In the genomic region with DNA sequence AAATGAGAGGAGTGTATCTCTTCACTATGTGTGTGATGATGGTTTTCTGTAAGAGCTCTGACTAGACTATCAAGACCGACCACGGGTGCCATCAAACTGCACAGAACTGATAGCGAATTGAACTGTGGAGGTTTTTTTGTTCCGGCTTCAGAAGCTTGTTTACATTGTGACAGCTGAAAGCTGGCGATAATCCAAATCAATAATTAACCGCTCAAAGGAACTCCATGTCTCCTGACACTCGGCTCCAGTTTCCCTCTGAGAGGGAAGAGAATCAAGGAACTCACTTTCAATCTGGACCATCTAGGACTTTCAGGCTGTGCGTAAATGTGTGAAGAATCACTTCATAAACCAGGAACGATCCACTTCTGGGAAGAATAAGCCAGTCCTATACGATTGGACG, we compare ENCODE assay signal across 14 mouse cellular contexts.
DNase-seq lines count a peak whose midpoint lies in the region; ATAC-seq and TF ChIP-seq lines count a peak whose summit lies in the region.
"Had no signal": no experiment of that assay in that cellular context is flagged by ENCODE, and none has a peak within 500 bp of the region (broad histone marks: within the 10 kb centered on the region; RNA-seq: fewer than 3 reads in every experiment).

No protein-coding gene starts in this region.

- H3K4me1 ChIP-seq in hindbrain, postnatal 0 days (ENCODE audit: insufficient read depth, low read length): no peaks in the 10 kb centered on the region
- no peaks in the 10 kb centered on the region for H3K4me1 ChIP-seq in hindbrain, embryonic 10.5 days (replicated peaks)
- H3K4me1 ChIP-seq in midbrain, embryonic 13.5 days (replicated peaks): peaks cover 4% of the 10 kb centered on the region; the same call in 1 of the 2 replicates
- H3K4me1 ChIP-seq in midbrain, embryonic 16.5 days (ENCODE audit: control insufficient read depth, insufficient read depth, low read length): no peaks in the 10 kb centered on the region
- H3K4me1 ChIP-seq in forebrain, embryonic 15.5 days: 0 out of 2 replicates have a peak, but pooled peaks cover 6% of the 10 kb centered on the region
- H3K4me1 ChIP-seq in liver, postnatal 0 days (ENCODE audit: insufficient read depth): no peaks in the 10 kb centered on the region
- H3K4me1 ChIP-seq: heart, embryonic 13.5 days; midbrain, embryonic 12.5 days had no signal

- H3K27me3 ChIP-seq in hindbrain, postnatal 0 days (ENCODE audit: insufficient read depth, low read length): no peaks in the 10 kb centered on the region
- no peaks in the 10 kb centered on the region for H3K27me3 ChIP-seq in hindbrain, embryonic 10.5 days (ENCODE audit: insufficient read depth, poor library complexity, severe bottlenecking)
- no peaks in the 10 kb centered on the region for H3K27me3 ChIP-seq in midbrain, embryonic 13.5 days
- no peaks in the 10 kb centered on the region for H3K27me3 ChIP-seq in midbrain, embryonic 16.5 days (ENCODE audit: control insufficient read depth, insufficient read depth, low read depth, low read length)
- no peaks in the 10 kb centered on the region for H3K27me3 ChIP-seq in forebrain, embryonic 15.5 days
- no peaks in the 10 kb centered on the region for H3K27me3 ChIP-seq in liver, postnatal 0 days (ENCODE audit: insufficient read depth, low read length)
- H3K27me3 ChIP-seq: heart, embryonic 13.5 days; midbrain, embryonic 12.5 days had no signal

- H3K27ac ChIP-seq in hindbrain, postnatal 0 days: no peak overlapping the region
- H3K27ac ChIP-seq in hindbrain, embryonic 10.5 days: no peak overlapping the region
- H3K27ac ChIP-seq in midbrain, embryonic 13.5 days: no peak overlapping the region
- no peak overlapping the region for H3K27ac ChIP-seq in midbrain, embryonic 16.5 days (ENCODE audit: low read length)
- no peak overlapping the region for H3K27ac ChIP-seq in forebrain, embryonic 15.5 days (replicated peaks)
- no peak overlapping the region for H3K27ac ChIP-seq in liver, postnatal 0 days (ENCODE audit: low read depth)
- H3K27ac ChIP-seq: heart, embryonic 13.5 days; midbrain, embryonic 12.5 days had no signal

- H3K9ac ChIP-seq in hindbrain, postnatal 0 days (replicated peaks; ENCODE audit: low read length): no peak overlapping the region
- H3K9ac ChIP-seq in midbrain, embryonic 13.5 days (replicated peaks): no peak overlapping the region
- H3K9ac ChIP-seq in midbrain, embryonic 16.5 days (ENCODE audit: low read depth, low read length): no peak overlapping the region
- no peak overlapping the region for H3K9ac ChIP-seq in forebrain, embryonic 15.5 days (replicated peaks)
- no peak overlapping the region for H3K9ac ChIP-seq in liver, postnatal 0 days (replicated peaks)
- H3K9ac ChIP-seq: heart, embryonic 13.5 days; midbrain, embryonic 12.5 days had no signal

- H3K36me3 ChIP-seq in hindbrain, postnatal 0 days (ENCODE audit: insufficient read depth, low read length): no peaks in the 10 kb centered on the region
- H3K36me3 ChIP-seq in hindbrain, embryonic 10.5 days: no peaks in the 10 kb centered on the region
- H3K36me3 ChIP-seq in midbrain, embryonic 13.5 days: no peaks in the 10 kb centered on the region
- no peaks in the 10 kb centered on the region for H3K36me3 ChIP-seq in midbrain, embryonic 16.5 days (ENCODE audit: control insufficient read depth, insufficient read depth, low read length)
- H3K36me3 ChIP-seq in forebrain, embryonic 15.5 days: no peaks in the 10 kb centered on the region
- no peaks in the 10 kb centered on the region for H3K36me3 ChIP-seq in liver, postnatal 0 days (replicated peaks; ENCODE audit: insufficient read depth, low read length)
- H3K36me3 ChIP-seq: heart, embryonic 13.5 days; midbrain, embryonic 12.5 days had no signal

- intact Hi-C loops in heart, postnatal 14 days (cut with DNase I): no loop called here

- DNase-seq in hindbrain, postnatal 0 days (ENCODE audit: low spot score): peak; percentile 70
- no peak for DNase-seq in hindbrain, embryonic 10.5 days (ENCODE audit: low spot score)
- no peak for DNase-seq in liver, postnatal 0 days
- DNase-seq in adrenal gland, postnatal 36 days: no peak
- DNase-seq in heart, postnatal 14 days: no peak
- DNase-seq: adrenal gland, postnatal 10 days; kidney, postnatal 10 days; thymus, postnatal 25 days had no signal

- H3K9me3 ChIP-seq in hindbrain, postnatal 0 days (ENCODE audit: low read length): no peaks in the 10 kb centered on the region
- no peaks in the 10 kb centered on the region for H3K9me3 ChIP-seq in hindbrain, embryonic 10.5 days
- H3K9me3 ChIP-seq in midbrain, embryonic 13.5 days: no peaks in the 10 kb centered on the region
- H3K9me3 ChIP-seq in midbrain, embryonic 16.5 days (replicated peaks; ENCODE audit: control insufficient read depth, low read length, poor library complexity, severe bottlenecking): no peaks in the 10 kb centered on the region
- no peaks in the 10 kb centered on the region for H3K9me3 ChIP-seq in forebrain, embryonic 15.5 days
- no peaks in the 10 kb centered on the region for H3K9me3 ChIP-seq in liver, postnatal 0 days (ENCODE audit: low read length)
- H3K9me3 ChIP-seq: heart, embryonic 13.5 days; midbrain, embryonic 12.5 days had no signal

- H3K4me3 ChIP-seq in hindbrain, postnatal 0 days (ENCODE audit: low read length): no peak overlapping the region
- no peak overlapping the region for H3K4me3 ChIP-seq in hindbrain, embryonic 10.5 days
- no peak overlapping the region for H3K4me3 ChIP-seq in midbrain, embryonic 13.5 days (replicated peaks)
- H3K4me3 ChIP-seq in midbrain, embryonic 16.5 days (ENCODE audit: low read depth, low read length): no peak overlapping the region
- no peak overlapping the region for H3K4me3 ChIP-seq in forebrain, embryonic 15.5 days
- H3K4me3 ChIP-seq in liver, postnatal 0 days (ENCODE audit: low read depth, low read length): no peak overlapping the region
- H3K4me3 ChIP-seq: erythroblast, embryonic 14.5 days; heart, embryonic 13.5 days; midbrain, embryonic 12.5 days had no signal

- H3K4me2 ChIP-seq in hindbrain, postnatal 0 days (ENCODE audit: low read depth, low read length): no peak overlapping the region
- no peak overlapping the region for H3K4me2 ChIP-seq in midbrain, embryonic 13.5 days (replicated peaks)
- H3K4me2 ChIP-seq in midbrain, embryonic 16.5 days (ENCODE audit: low read length): no peak overlapping the region
- no peak overlapping the region for H3K4me2 ChIP-seq in forebrain, embryonic 15.5 days (replicated peaks)
- no peak overlapping the region; the same call in 1 of the 2 replicates for H3K4me2 ChIP-seq in liver, postnatal 0 days (ENCODE audit: low read depth, low read length)
- H3K4me2 ChIP-seq: heart, embryonic 13.5 days; midbrain, embryonic 12.5 days had no signal

- no peak for TF ChIP-seq EP300 in liver, postnatal 0 days (IDR thresholded peaks at IDR 0.05; ENCODE audit: low read depth)

- no peak for TF ChIP-seq CTCF in hindbrain, postnatal 0 days (IDR thresholded peaks at IDR 0.05; ENCODE audit: low read depth)
- TF ChIP-seq CTCF in liver, postnatal 0 days (IDR thresholded peaks at IDR 0.05; ENCODE audit: low read depth): no peak

- 36% methylated on average over 11 of the region's 11 CpGs for WGBS in hindbrain, postnatal 0 days
- WGBS in hindbrain, embryonic 10.5 days: 83% methylated on average over 11 of the region's 11 CpGs
- WGBS in midbrain, embryonic 13.5 days: 69% methylated on average over 11 of the region's 11 CpGs
- 57% methylated on average over 11 of the region's 11 CpGs for WGBS in midbrain, embryonic 16.5 days
- WGBS in forebrain, embryonic 15.5 days: 33% methylated on average over 11 of the region's 11 CpGs
- WGBS in liver, postnatal 0 days (ENCODE audit: insufficient replicate concordance): 49% methylated on average over 11 of the region's 11 CpGs

- no peak; the same call in 1 of the 2 replicates for ATAC-seq in hindbrain, postnatal 0 days
- ATAC-seq in midbrain, embryonic 13.5 days: 0 out of 2 replicates have a peak, but pooled peaks have one; percentile 34
- no peak for ATAC-seq in midbrain, embryonic 16.5 days
- ATAC-seq in forebrain, embryonic 15.5 days (replicated peaks): peak; percentile 60; the same call in 1 of the 2 replicates
- ATAC-seq in liver, postnatal 0 days: peak; percentile 38; the same call in 1 of the 2 replicates

Comparison
In these comparisons a context has a peak if more than half of its experiments do, and no peak if none do; other contexts are left out.
1. ATAC-seq: peak in midbrain, embryonic 13.5 days (single experiment), forebrain, embryonic 15.5 days (single experiment) and liver, postnatal 0 days (single experiment); none in hindbrain, postnatal 0 days (single experiment) and midbrain, embryonic 16.5 days (single experiment).